Mouse (Mus musculus): Measurements from ENCODE around the gene Nostrin.

Gene Nostrin

GRCm38 (mm10) chr2:69129425-69130210 lies 6.0 kb upstream of the Nostrin start:
- no peak for DNase-seq (ENCODE audit: low read depth)

GRCm38 (mm10) chr2:69132046-69132445 lies 3.6 kb upstream of the Nostrin start:
- DNase-seq (ENCODE audit: low read depth), result no peak

- no peak for DNase-seq (ENCODE audit: low read depth)
These were observed 3.0 kb upstream of the Nostrin start for GRCm38 (mm10) chr2:69132488-69133040.

- no peak for DNase-seq (ENCODE audit: low read depth)
These were observed 1.4 kb upstream of the Nostrin start for GRCm38 (mm10) chr2:69134186-69134585.

GRCm38 (mm10) chr2:69134937-69135336 lies 663 bp upstream of the Nostrin start:
- DNase-seq (ENCODE audit: low read depth), result no peak

- no peak for DNase-seq (ENCODE audit: low read depth)
These were observed 1.9 kb downstream of the Nostrin start for GRCm38 (mm10) chr2:69137406-69138084.

- DNase-seq (ENCODE audit: low read depth), result no peak
These were observed 3.2 kb downstream of the Nostrin start for GRCm38 (mm10) chr2:69138759-69139158.

- DNase-seq (ENCODE audit: low read depth), result no peak
These were observed 4.6 kb downstream of the Nostrin start for GRCm38 (mm10) chr2:69140215-69140614.

- no peak for DNase-seq (ENCODE audit: low read depth)
These were observed 5.2 kb downstream of the Nostrin start for GRCm38 (mm10) chr2:69140816-69141215.

- DNase-seq (ENCODE audit: low read depth), result no peak
These were observed 13.1 kb downstream of the Nostrin start for GRCm38 (mm10) chr2:69148691-69149090.

- no peak for DNase-seq (ENCODE audit: low read depth)
These were observed 13.6 kb downstream of the Nostrin start for GRCm38 (mm10) chr2:69149154-69149553.

GRCm38 (mm10) chr2:69150841-69151240 lies 15.2 kb downstream of the Nostrin start:
- DNase-seq (ENCODE audit: low read depth), result no peak

- no peak for DNase-seq (ENCODE audit: low read depth)
These were observed 20.3 kb downstream of the Nostrin start for GRCm38 (mm10) chr2:69155861-69156260.

- no peak for DNase-seq (ENCODE audit: low read depth)
These were observed 20.7 kb downstream of the Nostrin start for GRCm38 (mm10) chr2:69156283-69156682.

- DNase-seq (ENCODE audit: low read depth), result no peak
These were observed 23.3 kb downstream of the Nostrin start for GRCm38 (mm10) chr2:69158907-69159306.

- DNase-seq (ENCODE audit: low read depth), result no peak
These were observed 34.9 kb downstream of the Nostrin start for GRCm38 (mm10) chr2:69170395-69171077.

- DNase-seq (ENCODE audit: low read depth), result no peak
These were observed 39.7 kb downstream of the Nostrin start for GRCm38 (mm10) chr2:69175296-69175695.

GRCm38 (mm10) chr2:69179721-69180120 lies 44.1 kb downstream of the Nostrin start:
- DNase-seq (ENCODE audit: low read depth), result no peak

GRCm38 (mm10) chr2:69187990-69188389 lies 52.4 kb downstream of the Nostrin start:
- no peak for DNase-seq (ENCODE audit: low read depth)

- no peak for DNase-seq (ENCODE audit: low read depth)
These were observed 53.1 kb downstream of the Nostrin start for GRCm38 (mm10) chr2:69188732-69189131.

GRCm38 (mm10) chr2:69189222-69189621 lies 53.6 kb downstream of the Nostrin start:
- no peak for DNase-seq (ENCODE audit: low read depth)

GRCm38 (mm10) chr2:69191059-69191458 lies 55.5 kb downstream of the Nostrin start:
- no peak for DNase-seq (ENCODE audit: low read depth)

GRCm38 (mm10) chr2:69193555-69193954 lies 58.0 kb downstream of the Nostrin start:
- DNase-seq (ENCODE audit: low read depth), result no peak

All from c-Kit-positive CD71-negative TER-119-negative erythroid progenitor cells, embryonic 14.5 days (primary cell).